Mouse (Mus musculus) c-Kit-positive CD71-negative TER-119-negative erythroid progenitor cells, embryonic 14.5 days (primary cell): ENCODE results near the gene Nrm.
A peak's percentile ranks its signal among the peaks of the same experiment; 100 is the strongest.

ENCODE experiments used
- DNase-seq: peaks from one replicate; pipeline ENCODE4 v3.0.0-alpha.2; 2013; ENCODE audit warnings: low read depth

Gene Nrm

DNA sequence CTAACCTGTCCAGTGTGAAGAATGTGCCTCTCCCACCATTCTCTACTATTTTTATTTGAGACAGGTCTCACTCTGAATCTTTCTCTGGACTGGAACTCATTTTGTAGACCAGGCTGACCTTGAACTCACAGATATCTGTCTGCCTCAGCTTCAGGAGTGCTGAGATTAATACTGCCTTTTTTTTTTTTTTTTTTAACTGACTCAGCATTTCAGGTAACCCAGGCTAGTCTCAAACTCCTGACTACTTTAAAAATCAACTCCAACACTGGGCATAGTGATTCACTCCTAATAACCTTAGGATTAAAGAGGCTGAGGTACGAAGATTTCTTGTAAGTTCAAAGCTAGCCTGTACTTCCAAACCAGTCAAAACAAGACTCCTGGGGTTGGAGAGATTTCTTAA lies 44.5 kb downstream of the Nrm start:
- DNase-seq: no peak

DNA sequence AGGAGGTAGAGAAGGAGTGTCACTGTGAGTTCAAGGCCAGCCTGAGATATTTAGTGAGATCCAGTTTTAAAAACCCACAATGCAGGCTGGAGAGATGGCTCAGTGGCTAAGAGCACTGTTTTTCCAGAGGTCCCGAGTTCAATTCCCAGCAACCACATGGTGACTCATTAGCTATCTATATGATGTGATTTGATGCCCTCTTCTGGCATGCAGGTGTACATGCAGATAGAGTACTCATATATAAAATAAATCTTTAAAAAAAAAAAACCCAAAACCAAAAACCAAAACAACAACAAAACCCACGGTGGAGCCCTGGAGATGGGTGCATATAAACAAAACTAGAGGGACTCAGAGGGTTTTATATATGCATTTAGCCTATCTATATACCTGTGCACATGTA lies 46.5 kb downstream of the Nrm start:
- no peak for DNase-seq

DNA sequence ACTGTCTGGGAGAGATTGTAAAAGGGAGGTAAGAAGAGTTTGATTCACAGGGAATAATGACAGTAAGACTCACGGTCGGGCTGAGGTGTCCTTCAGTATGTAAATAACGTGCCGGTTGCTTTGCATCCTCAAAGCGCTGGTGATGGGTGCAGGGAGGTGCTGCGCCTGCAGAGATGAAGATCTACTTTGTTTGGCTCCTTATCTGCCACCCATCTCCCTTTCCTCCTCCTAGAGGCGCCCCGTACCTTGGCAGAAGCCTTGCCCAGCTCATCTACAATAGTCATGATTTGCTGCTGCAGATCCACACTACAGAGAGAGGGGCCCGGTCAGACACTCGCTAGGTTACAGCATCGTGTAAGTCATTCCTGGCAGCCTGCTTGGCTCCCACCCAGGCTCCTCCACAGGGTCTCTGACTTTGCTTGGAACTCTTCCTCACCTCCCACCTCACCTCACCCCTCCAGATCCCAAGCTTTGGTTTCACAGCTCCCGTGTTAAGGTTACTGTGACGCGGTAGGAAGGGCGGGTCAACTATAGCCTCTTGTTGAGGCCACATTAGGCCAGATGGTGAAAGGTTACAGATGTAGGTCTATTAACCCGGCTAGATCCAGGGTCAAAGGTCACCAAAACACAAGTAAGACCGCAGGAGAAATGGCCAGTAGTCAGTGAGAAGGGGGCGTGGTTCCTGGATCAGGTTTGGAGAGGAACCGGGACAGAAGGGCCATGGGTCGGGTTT lies 48.2 kb downstream of the Nrm start:
- no peak for DNase-seq

DNA sequence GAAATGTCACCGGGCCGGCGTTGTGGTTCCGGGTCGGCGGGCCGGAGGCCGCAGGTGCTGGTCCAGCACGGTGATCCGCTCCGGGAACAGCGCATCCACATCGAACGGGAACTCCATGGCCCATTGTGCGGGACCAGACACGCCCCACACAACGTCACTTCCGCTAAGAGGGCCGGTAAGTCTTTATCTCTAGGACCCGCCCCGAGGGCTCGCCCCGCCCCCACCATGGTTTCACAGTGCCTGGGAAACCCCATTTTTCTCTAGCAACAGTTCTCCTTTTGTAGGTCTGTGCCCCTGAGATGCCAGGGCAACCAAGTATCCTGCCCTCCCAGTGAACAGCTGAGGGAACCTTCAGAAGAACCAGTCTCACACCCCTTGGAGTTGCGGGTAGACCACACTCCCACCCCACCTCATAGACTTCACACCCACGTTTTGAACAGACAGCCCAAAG lies 48.8 kb downstream of the Nrm start, which contains the start of gene Atat1:
Gene Atat1, minus strand, starts transcription at position 157 of the 451 bp plus-strand sequence.
- DNase-seq: peak; percentile 96

DNA sequence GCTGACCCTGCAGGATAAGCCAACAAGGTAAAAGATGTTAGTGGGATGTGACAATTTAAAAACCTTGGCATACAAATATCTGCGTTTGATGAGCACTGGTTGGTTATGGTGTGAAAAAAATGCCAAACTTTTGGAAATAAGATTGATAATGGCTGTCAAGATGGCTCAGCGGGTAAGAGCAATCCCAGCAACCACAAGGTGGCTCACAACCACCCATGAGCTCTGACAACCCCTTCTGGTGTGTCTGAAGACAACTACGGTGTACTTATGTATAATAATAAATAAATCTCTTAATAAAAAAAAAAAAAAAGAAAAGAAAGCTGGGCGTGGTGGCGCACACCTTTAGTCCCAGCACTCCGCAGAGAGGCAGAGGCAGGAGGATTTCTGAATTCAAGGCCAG lies 53.9 kb downstream of the Nrm start:
- DNase-seq: no peak
